Mouse (Mus musculus) cerebellum, adult 8-10 months (tissue): Measurements from ENCODE around the gene Mlxipl.
"Not testable (repeated sequence)": the region's sequence is repeated elsewhere in the genome, so short reads cannot be mapped to it uniquely, and the experiment has no call there.

Experiments used
- DNase-seq: peaks from one replicate; pipeline ENCODE4 v3.0.0; 2022

The Mlxipl gene

DNA sequence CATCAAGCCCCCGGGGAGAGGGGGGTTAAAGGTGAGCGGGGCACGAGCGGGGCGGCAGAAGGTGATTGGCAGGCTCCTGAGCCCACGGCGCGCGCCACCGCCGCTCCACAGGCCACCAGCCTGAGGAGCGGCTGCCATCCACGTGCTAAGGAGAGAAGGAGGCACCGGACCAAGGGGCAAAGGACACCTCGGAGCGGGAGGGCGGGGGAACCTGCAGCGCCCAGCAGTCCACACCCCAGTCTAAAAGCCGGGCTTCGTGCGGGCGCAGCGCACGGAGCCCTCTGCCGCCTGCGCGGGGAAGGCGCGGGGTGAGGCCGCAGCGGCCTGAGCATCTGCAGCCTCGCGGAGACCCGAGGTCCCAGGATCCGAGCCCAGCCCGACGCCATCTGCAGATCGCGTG, at the start of gene Mlxipl:
Gene Mlxipl (plus strand): TSS at position 238 of the 400 bp plus-strand sequence.
- DNase-seq, result no peak

DNA sequence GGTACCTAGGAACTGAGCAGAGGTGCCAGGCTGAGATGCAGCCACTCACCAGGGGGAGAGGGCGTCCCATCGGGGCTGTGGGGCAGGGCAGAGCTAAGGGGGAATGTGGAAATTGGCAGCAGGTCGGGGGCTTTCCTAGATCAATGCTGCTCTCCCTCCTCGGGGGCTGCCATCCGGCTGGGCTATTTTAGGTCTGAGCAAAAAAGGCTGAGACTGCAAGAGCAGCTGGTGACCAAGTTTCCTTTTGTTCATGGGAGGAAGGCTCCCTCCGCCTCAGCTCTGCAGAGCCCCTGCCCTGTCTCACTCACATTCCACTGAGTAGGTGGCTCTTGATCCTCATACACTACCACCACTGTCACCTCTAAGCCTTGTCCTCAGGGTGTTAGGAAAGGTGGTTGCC, 49.6 kb upstream of the Mlxipl start:
- no peak for DNase-seq

DNA sequence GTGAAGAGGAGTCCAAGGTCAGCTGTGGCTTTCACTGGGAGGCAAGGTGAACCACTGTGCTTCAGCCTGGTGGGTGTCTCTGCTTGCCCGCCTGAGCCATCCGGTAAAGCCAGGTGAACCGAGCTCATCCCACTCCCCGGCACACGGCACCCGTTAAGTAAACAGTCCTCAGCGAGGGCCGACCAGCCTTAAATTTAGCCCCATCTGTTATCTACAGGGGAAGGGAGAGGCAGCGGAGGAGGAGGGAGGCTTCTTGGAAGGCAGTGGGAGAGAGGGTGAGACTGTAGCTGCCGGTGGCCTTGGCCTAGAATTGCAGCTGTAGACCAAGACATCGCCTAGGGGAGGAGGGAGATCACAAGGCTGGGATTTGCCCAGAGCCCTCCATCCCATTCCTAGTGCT, 48.9 kb upstream of the Mlxipl start:
- DNase-seq, result no peak

DNA sequence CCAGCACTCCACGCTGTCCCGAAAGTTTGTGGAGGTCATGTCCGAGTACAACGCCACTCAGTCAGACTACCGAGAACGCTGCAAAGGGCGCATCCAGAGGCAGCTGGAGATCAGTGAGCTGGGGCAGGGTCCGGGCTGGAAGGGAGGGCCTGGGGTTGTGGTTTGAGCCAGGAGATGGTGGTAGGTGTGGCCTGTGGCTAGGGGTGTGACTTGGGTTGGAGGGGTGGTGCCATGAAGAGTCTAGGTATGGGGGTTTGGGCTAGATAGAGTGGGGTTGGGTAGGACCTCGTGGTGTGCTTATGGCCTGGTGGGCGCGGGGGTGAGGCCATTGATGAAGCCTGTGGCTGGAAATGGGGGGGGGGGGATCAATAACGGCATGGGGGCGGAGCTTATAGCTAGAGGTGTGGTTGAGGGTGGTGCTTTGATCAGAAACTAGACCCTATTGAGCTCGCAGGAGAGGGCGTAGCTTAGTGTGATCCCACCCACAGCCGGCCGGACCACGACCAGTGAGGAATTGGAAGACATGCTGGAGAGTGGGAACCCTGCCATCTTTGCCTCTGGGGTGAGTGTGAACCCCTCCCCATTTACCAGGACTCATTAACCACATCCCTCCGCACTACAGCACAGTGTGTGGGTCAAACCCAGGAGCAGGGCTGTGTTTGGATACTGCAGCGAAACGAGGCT, 47.4 kb upstream of the Mlxipl start:
- no peak for DNase-seq

DNA sequence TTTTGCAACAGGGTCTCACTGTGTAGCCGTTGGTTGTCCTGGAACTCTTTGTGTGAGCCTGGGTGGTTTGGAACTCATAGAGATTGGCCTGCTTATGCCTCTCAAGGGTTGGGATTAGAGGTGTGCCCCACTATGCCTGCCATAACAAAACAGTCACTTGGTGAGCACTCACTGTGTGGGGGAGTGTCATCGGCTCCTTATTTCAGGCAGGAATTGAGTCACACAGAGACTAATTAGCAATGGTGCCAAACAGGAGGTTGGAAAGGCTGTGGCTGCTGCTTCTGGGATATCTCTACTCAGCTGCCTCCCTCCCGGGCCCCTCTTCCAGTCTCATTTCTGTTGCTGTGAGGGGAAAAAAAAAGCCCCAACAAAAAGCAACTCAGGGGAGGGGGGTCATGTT, 45.1 kb upstream of the Mlxipl start:
- DNase-seq, result no peak

DNA sequence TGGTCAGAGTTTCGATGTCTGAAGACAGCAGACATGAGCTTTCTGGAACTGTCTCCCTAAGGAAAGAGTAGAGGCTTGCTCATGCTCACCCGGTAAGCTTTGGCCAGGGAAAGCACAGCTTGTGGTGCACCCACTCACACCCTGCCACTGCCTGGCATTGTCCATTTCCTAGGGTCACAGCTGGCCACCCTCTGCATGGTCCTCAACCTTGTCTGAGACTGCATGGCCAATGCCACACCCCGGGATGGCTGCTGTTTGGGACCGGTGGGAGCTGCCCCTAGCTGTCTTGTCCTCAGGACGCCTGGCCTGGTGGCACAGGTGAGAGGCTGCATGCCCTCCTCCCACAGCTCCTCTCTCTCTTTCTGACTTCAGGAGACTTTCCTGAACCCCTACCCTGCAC, 41.2 kb upstream of the Mlxipl start:
- DNase-seq, result no peak

DNA sequence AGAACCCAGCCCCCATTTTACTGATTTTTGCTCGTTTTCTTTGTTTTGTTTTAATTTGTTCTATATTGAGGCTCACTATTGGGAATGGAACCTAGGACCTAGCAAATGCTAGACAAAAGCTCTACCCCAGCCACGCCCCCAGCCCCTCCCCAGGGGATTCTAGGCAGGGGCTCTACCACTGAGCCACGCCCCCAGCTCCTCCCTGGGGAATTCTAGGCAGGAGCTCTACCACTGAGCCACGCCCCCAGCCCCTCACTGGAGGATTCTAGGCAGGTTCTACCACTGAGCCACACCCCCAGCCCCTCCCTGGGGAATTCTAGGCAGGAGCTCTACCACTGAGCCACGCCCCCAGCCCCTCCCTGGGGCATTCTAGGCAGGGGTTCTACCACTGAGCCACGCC, 40.4 kb upstream of the Mlxipl start:
- DNase-seq, result not testable (repeated sequence)

DNA sequence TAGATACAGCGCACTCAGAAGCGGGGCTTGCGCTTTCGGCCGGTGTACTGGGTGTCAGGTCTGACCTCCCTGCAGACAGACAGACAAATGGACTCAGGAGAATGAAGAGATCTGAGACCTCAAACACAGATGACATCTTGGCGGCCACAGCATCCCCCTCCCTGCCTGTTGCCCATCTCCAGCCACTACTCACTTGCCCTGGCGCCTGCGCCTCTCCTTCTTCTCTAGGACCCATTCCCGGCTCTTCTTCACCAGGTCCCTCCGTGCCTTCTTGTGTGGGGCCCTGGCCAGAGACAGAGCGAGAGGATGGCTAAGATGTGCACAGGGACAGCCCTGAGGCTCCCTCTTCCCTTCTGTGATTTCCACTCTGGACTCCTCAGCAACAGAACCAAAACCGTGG, 36.3 kb upstream of the Mlxipl start:
- DNase-seq, result no peak

DNA sequence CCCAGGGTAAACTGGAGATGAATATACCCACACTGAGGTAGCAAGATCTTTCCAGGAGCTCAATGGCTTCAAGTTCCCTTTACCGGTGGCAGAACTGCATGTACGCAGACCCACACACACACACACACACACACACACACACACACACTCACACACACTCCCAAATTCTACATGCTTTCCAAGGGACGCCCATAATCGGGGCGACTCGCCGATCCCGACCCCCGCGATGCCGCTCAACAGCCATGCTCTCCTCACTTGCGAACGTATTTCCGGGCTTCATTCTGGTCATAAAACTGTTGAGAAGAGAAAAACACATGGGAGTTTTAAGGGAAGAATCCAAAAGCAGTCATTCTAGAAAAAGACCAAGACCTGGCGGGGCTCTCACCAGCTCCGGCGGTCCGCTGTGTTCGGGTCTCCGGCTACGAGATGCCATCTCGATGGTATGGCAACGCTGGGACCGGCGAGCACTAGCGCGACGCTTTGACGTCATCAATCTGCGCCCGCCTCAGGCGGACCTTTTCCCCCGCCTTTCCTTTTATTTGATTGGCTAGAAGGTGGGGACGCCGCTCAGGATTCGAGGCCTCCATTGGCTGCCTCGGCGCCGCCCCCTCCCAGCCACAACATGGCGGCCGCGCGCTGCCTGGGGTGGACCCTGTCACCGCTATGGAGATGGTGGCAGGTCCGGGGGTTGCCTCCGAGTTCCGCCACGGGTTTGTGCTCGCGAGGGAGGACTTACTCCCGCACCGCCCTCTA, 25.9 kb upstream of the Mlxipl start, which contains the start of gene Dnajc30:
Gene Dnajc30 (plus strand): TSS at position 574 of the 753 bp plus-strand sequence.
- peak; percentile 96 for DNase-seq

DNA sequence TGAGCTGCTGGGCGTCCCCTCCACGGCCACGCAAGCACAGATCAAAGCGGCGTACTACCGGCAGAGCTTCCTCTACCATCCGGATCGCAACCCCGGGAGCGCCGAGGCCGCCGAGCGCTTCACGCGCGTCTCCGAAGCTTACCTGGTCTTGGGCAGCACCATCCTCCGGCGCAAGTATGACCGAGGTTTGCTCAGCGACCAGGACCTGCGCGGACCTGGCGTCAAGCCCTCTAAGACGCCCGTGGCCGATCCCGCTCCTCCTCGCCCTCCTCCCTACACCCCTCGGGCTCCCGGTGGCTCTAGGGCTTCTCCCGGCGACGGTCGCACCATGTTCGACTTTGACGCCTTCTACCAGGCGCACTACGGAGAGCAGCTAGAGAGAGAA, 25.3 kb upstream of the Mlxipl start:
- no peak for DNase-seq

DNA sequence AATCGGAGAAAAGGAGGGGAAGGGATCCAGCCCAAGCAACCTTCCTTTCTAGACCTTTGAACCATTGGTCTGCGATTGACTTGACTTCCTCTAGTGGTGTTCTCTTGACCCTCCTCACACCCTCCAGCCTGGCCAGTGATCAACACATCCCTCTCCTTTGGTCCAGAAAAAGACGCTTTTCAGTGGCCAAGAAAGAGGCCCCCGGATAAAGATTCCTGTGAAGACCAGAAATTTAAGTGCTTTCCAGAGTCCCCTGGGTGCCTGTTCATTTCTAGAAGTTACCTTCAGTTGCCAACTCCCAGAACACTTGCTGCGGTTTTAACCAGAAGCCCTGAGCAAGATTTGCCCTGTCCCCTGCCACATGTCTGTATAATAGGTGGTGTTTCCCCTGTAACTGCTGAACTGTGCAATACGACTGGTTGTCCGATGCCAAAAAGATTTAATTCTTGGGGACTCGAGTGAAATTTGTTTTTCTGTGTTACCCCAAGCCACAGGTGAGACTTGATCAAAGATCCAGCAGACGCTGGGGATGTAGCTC, 24.7 kb upstream of the Mlxipl start, which contains the start of gene Bud23:
Gene Bud23 (minus strand): TSS at position 51 of the 538 bp plus-strand sequence.
- not testable (repeated sequence) for DNase-seq

DNA sequence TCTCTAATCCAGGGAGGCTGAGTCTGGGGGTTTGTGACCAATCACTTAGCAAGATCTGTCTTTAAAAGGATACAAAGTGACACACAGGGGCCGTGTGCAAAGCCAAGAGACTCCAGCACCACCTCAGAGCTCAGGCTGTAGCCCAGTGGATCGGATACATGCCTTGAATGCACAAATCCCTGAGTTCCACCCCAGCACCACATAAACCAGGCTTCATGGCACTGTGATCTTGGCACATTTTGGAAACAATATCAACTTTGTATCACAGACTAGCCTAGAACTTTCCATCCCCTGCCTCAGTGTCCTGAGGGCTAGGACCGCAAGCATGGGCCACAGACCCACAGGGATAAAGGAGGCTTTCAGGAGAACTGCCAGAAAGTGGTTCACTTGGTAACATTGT, 23.7 kb upstream of the Mlxipl start:
- DNase-seq, result no peak

DNA sequence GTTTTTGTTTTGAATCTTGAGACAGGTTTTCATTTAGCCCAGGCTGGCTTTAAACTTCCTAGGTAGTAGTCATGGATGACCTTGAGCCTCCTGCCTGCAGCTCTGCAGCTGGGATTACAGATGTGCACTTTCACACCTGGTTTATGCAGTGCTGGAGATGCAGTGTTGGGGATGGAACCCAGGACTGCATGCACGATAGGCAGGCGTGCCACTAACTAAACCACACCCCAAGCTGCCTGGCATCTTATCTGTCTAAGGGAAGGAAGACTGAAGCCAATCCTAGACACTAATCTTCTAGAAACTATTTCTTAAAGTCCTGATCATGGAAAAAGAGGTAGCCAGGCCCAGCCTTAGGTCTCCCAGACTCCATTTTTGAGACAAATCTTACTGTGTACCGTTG, 19.2 kb upstream of the Mlxipl start:
- no peak for DNase-seq

DNA sequence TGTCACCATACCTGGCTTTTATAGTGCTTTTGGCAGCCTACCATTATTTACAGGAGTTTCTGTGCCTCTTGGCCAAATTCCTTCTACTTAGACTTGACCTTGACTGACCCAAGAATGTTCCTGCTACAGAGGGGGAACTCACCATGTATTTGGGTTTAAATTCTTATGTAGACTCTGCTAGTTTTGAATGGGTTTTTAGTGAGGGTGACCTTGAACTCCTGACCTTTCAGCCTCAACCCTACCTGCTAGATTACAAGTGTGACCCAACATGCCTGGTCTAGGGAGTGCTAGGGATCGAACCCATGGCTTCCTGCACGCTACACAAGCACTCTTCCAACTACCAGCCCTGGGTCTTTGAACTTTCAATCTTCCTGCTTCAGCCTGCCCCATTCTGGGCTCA, 17.6 kb upstream of the Mlxipl start:
- DNase-seq, result no peak

DNA sequence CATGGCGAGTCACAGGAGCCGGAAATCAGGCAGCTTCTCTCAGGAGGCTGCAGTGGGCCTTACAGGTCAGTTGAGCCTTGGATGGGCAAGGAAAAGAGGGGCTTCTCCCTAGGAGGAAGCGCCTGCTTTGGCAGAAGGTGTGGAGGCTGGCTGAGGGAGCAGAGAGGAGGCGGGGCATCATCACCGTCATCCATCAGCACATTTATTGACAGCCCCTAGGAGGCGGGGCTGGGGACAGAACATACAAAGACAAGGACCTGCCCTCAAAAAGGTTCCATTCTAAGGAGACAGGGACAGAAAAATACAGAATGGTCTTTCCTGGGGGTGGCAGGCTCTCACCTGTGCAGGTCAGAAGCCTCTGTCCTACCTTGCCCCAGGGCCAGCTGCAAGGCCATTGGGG, 17.0 kb upstream of the Mlxipl start:
- no peak for DNase-seq

DNA sequence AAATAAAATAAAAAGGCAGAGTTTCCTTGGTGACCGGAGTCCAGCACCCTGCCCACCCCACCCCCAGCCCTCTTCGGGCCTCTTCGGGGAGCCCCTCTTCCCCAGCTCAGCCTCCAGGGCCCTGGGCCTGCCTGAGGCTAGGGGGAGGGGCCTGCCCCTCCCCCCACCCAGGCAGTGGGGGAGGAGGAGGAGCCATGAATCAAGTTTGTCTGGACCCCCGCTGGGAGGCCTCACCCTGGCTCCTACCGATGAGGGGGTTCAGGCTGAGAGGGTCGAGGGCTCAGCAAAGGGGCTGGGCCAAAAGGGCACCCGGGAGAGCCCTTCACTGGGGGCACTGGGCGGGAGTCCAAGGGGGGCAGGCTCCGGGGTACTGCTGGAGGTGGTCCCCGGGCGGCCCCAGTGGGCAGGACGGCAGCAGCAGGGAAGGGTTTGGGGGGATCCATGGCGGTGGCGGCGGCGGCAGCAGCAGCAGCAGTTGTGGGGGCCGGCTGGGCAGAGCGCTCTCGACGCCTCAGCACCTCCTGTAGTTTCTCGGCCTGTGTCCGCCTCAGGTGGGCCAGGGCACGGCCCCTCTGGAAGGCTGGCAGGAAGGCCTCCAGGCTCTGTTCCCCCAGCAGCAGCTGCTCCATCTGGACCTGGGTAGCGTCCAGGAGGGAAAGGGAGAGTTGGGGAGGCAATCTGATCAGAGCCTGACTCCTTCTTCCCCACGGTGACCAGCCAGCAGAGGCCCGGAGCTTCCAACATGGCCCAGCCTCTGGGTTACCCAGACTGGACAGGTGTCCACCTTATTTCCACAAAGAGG, 16.1 kb upstream of the Mlxipl start:
- no peak for DNase-seq

DNA sequence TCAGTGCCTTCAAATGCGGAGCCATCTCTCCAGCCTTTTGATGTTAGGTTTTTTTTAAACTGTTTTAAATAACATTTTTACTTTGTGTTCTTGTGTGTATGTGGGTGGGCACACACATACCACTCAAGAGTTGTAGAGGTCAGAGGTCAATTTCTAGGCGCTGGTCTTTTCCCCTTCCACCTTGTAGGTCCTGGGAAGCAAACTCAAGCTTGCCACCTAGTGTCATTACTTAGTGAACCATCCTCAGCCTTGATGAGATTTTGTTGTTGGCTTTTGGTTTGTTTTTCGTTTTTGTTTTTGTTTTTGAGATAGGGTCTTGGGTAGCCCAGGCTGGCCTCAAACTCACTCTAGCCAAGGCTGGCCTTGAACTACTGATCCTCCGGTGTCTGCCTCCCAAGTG, 14.0 kb upstream of the Mlxipl start:
- no peak for DNase-seq

DNA sequence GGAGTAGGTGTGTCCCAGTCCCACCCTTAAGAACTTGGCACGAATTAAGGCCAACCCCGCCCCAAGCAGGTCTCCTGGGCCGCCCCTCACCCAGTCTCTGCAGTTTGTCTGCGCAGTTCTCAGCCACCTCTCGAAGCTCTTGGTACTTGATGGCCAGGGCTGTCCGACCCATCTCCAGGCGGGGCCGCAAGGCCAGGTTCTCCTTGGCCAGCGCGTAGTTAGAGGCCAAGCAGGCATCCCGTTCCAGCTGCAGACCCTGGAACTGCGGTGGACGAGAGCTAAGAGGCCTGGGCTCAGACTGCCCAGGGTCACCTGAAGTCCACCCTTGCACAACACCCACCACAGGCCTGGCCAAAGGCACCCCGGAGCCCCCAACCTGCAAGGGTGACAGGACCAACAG, 13.3 kb upstream of the Mlxipl start:
- no peak for DNase-seq

DNA sequence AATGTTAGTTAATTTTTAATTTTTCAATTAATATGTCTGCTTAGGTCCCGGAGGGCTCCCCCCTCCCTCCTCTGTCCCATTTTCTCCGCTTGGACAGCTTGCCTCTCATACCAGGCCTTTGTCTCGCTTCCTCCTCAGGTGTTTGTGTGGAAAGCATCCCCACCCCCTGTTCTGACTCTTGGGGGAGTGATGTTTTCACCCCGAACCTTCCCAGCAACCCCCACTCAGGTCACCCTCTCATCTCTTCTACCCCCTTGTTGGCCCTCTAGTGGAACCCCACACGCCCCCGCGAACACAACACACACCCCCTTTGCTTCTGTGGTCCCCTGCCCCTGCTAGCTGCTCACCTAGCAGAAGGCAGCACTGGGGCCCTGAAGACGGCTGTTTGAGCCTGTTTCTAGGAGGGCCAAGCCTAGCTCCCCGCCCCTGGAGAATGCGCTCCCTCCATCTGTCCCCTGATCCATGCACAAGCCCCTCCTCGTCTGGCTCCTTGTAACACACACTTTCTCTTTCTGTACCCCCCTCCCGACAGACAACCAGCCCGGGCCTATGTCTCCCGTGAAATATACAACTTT, 12.7 kb upstream of the Mlxipl start:
- peak; percentile 37 for DNase-seq

DNA sequence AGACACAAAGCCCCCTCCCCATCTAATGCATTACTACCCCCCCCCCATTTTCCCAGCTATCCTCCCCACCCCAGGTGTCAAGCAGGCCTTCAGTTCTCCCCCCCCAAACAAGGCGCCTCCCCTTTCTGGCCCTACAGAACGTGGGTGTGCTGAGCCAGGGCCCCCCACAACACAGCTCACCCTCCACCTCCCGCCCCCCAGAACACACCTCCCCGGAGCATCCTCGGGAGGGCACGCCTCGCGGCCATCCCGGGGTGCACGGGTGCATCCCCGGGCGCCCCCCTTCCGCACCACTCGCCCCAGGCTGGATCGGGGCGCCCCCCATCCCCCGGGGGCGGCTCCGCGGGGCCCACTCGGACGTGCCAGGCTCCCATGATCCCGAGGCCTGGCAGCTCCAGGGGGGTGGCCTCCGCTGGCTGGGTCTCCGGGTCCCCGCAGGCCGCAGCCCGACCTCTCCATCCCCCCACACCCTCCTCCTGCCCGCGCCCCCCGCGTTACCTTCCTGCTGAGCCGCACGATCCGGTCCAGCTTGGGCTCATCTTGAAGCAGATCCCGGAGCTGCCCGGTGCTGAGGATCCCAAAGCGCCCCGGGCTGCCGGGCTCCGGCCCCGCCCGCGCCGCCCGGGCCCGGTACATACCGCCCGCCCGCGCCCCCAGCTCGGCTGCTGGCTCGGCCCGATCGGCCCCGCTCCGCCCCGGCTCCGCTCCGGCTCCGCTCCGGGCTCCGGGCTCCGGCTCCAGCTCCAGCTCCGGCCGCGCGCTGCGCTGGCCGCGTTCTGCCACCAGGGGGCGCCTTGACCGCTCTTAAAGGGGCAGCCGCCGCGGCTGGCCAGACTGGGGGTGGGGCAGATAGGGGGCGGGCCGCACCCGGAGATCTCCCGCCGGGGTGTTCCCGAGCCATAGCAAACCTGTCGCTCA, 11.9 kb upstream of the Mlxipl start, which contains the start of gene Vps37d:
Gene Vps37d (minus strand): TSS at position 703 of the 918 bp plus-strand sequence.
- DNase-seq, result peak; percentile 95

DNA sequence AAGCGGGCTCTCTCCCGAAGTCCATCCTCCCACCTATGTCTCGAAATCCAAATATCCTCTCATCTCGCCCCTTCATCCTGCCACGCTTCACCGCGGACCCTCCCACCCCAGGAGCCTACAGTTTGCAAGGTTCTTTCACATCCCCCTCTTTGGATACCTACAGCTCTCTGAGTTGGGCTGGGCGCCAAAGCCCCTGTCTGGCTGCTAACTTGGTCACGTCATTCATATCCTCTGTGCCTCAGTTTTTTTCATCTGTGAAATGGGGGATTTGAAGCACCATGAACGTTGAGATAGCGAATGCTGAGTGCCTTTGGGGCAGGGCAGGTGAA, 11.2 kb upstream of the Mlxipl start:
- DNase-seq, result no peak

DNA sequence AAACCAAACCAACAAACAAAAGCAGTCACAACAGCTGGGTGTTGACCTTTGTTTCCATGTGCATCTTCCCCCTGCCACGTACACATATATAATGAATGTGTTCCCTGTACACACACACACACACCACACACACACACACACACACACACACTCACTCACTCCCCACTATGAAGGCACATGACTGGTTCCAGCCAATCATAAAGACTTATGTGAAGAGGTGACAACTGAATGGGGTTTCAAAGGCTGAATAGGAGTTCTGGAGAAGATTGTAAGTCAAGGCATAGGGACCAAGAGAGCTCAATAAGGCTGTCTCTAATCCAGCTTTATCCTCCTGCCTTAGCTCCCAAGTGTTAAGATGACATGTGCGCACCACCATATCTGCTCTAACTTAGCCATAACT, 10.1 kb upstream of the Mlxipl start:
- no peak for DNase-seq
